Mouse (Mus musculus): ENCODE measurements around the gene Pacsin3. TPM values are rescaled to one million over a fixed set of nuclear protein-coding genes. Genes with fewer than 3 reads are reported as not detected.
A peak's percentile ranks its signal among the peaks of the same experiment; 100 is the strongest.

The Pacsin3 gene
- polyA plus RNA-seq, 1 experiment = 17.0 TPM

DNA sequence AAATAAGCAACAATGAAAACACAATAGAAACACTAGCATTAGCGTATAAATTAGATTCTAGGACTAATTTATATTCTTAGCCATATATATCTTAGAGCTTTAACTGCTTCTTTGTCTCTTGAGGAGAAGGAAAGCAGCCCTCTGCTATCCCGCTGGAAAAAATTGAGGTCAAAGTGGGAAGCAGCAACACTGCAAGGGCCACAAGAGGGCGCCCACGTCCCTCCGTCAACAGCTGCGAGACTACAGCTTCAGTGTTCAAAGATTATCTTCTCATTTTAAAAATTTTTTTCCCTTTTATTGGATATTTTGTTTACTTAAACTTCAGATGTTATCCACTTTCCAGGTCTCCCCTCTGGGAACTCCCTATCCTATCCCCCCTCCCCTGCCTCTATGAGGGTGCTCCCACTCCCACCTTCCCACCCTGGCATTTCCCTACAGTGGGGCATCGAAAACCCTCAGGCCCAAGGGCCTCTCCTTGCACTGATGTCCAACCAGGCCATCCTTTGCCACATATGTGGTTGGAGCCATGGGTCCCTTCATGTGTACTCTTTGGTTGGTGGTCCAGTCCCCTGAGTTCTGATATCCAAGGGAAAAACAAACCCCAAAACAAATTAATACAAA is 30.2 kb downstream of the Pacsin3 start:
- TF ChIP-seq POLR2A (IDR thresholded peaks at IDR 0.05; ENCODE audit: borderline replicate concordance, extremely low read depth, insufficient read depth, insufficient read length, poor library complexity, severe bottlenecking) (no peak), CTCF (IDR thresholded peaks at IDR 0.05; ENCODE audit: borderline replicate concordance, extremely low read depth, insufficient read depth, insufficient read length) (peak; percentile 99)
- peak; percentile 90 for DNase-seq (ENCODE audit: low read depth)

DNA sequence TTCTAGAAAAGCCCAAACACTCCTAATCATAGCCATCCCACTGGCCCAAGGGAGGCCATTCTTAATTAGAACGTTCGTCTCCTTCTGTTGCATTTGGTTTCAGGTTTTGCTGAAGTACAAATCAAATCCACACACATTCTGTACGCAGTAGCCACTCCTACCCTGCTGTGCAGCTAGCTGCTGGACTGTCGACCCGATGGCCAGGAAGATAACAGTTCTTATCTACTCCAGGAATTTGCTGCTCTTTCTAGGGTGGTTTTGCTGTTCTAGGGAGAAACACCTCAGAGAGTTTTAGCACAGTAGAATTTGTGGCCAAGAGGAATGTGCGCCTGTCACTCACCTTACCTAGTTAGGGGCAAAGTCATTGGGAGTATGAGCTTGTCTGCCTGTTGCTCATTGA is 31.8 kb downstream of the Pacsin3 start:
- no peak for DNase-seq (ENCODE audit: low read depth)
- TF ChIP-seq CTCF (IDR thresholded peaks at IDR 0.05; ENCODE audit: borderline replicate concordance, extremely low read depth, insufficient read depth, insufficient read length) (no peak), POLR2A (IDR thresholded peaks at IDR 0.05; ENCODE audit: borderline replicate concordance, extremely low read depth, insufficient read depth, insufficient read length, poor library complexity, severe bottlenecking) (no peak)

DNA sequence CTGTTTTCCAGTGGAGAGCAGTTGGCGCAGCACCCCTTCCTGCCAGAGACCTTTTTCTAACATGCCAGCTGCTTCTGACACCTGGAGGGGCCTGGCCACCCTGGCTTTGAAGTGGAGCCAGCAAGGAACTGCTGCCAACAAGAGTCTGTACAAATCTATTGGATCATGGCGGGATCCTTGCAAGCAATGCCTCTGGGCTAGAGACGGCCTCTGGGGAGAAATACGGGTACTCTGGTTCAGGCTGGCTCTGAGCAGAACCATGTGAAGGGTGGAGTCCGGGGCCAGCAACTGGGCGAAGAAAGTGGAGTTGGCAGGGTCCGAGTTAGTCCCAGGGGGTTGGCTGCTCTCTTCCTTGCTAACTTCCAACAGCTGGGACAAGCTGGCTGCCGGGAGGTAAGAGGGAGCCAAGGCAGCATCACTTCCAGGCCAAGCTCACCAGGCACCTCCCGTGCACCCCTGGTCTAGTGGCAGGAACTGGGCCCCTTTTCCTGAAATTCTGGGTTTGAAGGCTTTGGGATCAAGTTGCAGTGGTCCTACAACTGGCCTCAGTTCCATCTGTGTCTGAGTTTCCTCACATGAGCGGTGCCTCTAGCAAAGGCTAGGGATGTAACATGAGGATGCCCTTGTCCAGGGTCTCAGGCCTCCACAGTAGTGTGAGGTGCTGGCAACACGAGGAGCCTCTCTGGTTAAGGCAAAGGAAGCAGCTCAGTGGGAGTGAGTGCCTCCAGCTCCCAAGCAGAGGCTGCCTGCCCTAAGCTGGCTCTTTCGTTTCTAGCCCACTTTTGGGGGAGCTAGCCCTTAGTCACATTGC is 35.6 kb downstream of the Pacsin3 start:
- no peak for TF ChIP-seq CTCF (IDR thresholded peaks at IDR 0.05; ENCODE audit: borderline replicate concordance, extremely low read depth, insufficient read depth, insufficient read length)
- peak; percentile 75 for DNase-seq (ENCODE audit: low read depth)

DNA sequence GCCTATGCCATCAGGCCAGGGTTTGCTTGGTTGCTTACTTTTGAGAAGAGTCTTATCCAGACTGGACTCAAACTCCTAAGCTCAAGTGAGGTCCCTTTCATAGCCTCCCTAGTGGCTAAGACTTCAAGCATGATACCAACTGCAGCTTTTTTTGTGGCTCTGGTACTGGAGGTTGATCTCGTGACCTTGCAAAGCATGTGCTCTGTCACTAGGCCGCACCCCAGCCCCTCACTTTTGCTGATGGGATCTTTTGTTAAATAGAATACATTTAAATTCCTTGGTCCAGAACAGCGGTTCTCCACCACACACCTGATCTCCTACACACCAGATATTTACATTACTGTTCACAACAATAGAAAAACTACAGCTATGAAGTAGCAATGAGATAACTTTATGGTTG is 38.5 kb downstream of the Pacsin3 start:
- DNase-seq (ENCODE audit: low read depth) = no peak
- TF ChIP-seq POLR2A (IDR thresholded peaks at IDR 0.05; ENCODE audit: borderline replicate concordance, extremely low read depth, insufficient read depth, insufficient read length, poor library complexity, severe bottlenecking) = no peak
- TF ChIP-seq CTCF (IDR thresholded peaks at IDR 0.05; ENCODE audit: borderline replicate concordance, extremely low read depth, insufficient read depth, insufficient read length) = no peak

DNA sequence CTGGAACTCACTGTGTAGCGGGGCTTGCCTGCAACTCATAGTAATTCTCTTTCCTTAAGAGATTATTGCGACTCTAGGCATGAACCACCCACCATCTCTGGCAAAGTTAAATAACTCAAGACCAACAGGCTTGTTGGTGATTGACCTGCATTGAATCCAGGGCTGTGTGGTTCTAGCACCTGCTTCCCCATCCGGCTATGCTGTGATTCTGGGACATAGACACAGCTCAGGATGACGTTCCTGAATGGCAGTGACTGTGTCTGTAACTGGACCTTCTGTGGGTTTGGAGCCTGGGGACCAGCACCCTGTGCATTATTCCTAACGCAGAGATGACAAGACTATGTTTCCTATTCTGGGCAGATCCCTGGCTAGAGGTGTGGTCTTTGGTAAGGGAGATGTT is 40.1 kb downstream of the Pacsin3 start:
- TF ChIP-seq POLR2A (IDR thresholded peaks at IDR 0.05; ENCODE audit: borderline replicate concordance, extremely low read depth, insufficient read depth, insufficient read length, poor library complexity, severe bottlenecking) = no peak
- TF ChIP-seq CTCF (IDR thresholded peaks at IDR 0.05; ENCODE audit: borderline replicate concordance, extremely low read depth, insufficient read depth, insufficient read length) = no peak
- no peak for DNase-seq (ENCODE audit: low read depth)

DNA sequence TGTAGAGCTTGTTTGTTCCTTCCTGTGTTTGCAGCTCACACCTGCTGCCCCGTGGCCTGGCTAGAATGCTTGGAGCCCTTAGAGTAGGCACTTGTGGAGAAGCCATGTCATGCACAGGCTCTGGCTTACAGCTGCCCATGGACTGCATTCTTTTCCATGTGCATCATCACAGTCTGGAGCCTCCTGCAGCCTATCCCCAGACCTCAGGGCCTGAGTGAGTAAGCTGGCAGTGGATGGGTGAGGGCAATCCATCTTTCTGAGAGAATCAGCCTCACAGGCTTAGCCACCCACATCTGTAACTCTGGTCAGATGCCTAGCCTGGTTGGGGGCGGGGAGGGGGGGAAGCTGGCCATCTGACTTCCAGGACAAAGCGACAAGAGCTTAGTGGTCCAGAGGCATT is 43.4 kb downstream of the Pacsin3 start:
- no peak for DNase-seq (ENCODE audit: low read depth)
- no peak for TF ChIP-seq POLR2A (IDR thresholded peaks at IDR 0.05; ENCODE audit: borderline replicate concordance, extremely low read depth, insufficient read depth, insufficient read length, poor library complexity, severe bottlenecking)
- no peak for TF ChIP-seq CTCF (IDR thresholded peaks at IDR 0.05; ENCODE audit: borderline replicate concordance, extremely low read depth, insufficient read depth, insufficient read length)

DNA sequence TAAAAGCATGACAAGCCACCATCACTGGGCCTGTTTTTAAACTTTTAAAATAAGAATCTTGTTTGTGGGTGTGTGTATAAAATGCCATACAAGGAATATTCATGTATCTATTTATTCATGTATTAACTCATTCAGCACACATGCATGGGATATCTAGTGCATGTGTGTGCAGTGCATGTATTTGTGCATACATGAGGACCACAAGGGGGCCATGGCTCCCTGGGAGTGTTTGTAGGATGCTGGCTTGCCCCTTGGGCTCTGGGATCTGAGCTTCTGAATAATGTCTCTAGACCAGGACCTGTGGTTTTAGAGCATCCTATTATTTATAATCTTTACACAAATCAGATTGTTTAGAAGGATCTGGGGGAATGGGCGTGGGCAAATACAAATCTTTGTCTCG is 45.0 kb downstream of the Pacsin3 start:
- DNase-seq (ENCODE audit: low read depth) = no peak
- TF ChIP-seq POLR2A (IDR thresholded peaks at IDR 0.05; ENCODE audit: borderline replicate concordance, extremely low read depth, insufficient read depth, insufficient read length, poor library complexity, severe bottlenecking) (no peak), CTCF (IDR thresholded peaks at IDR 0.05; ENCODE audit: borderline replicate concordance, extremely low read depth, insufficient read depth, insufficient read length) (peak; percentile 11; the same call in 1 of the 2 replicates)

DNA sequence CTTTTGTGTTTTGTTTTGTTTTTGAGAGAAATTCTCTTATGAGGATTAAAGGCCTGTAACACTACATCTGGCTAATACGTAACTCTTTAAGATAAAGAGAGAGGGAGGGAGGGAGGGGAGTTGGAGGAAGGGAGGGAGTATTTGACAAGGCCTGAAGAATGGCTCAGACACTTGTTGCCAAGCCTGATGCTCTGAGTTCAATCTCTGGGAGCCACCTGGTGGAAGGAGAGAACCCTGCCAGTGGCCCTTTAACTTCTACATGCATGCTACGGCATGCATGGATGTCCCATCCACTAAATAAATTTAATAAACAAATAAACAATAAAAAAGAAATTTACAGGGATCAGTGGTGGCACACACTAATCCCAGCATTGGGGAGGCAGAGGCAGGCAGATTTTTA is 46.1 kb downstream of the Pacsin3 start:
- TF ChIP-seq CTCF (IDR thresholded peaks at IDR 0.05; ENCODE audit: borderline replicate concordance, extremely low read depth, insufficient read depth, insufficient read length) (no peak; the same call in 1 of the 2 replicates), POLR2A (IDR thresholded peaks at IDR 0.05; ENCODE audit: borderline replicate concordance, extremely low read depth, insufficient read depth, insufficient read length, poor library complexity, severe bottlenecking) (no peak)

DNA sequence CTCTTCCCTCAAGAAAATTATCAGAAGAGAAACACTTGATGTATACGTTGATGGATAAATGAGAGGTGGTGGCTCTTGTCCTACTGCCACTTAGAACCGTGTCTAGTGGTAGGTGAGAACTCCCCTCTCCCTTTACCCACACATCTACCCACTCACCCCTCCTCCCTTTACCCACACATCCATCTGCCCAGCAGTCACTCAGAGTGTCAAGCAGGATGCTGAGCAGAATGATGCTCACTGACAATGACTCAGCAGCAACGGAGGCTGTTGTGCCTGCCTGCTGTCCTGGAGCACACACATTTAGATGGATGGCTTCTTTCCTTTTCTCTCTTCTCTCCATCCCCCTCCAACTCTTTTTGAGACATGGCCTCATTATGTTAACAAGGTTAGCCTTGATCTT is 47.1 kb downstream of the Pacsin3 start:
- TF ChIP-seq CTCF (IDR thresholded peaks at IDR 0.05; ENCODE audit: borderline replicate concordance, extremely low read depth, insufficient read depth, insufficient read length) (no peak), POLR2A (IDR thresholded peaks at IDR 0.05; ENCODE audit: borderline replicate concordance, extremely low read depth, insufficient read depth, insufficient read length, poor library complexity, severe bottlenecking) (no peak)

More for the DNA sequence above, 46.1 kb downstream of the Pacsin3 start:
- no peak for DNase-seq (ENCODE audit: low read depth)

DNA sequence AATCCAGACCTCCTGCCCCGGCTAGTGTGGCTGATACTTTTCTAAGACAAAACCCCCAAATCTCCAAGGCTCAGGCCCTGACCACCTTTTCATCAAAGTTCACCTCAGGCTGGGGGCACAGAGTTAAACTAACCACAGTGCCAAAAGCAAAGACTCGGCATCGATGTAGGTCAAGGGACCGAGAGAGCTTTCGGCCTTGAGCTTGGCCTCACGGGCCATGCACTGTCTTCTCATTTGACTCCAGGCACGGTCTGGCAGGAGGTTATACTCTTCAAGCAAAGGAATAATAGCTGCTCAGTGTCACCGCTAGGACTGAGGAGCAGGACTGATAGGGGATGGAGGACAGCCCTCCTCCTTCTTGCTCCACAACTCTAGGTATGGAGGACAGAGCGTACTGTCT is 50.2 kb downstream of the Pacsin3 start:
- no peak for DNase-seq (ENCODE audit: low read depth)
- TF ChIP-seq POLR2A (IDR thresholded peaks at IDR 0.05; ENCODE audit: borderline replicate concordance, extremely low read depth, insufficient read depth, insufficient read length, poor library complexity, severe bottlenecking) = no peak
- TF ChIP-seq CTCF (IDR thresholded peaks at IDR 0.05; ENCODE audit: borderline replicate concordance, extremely low read depth, insufficient read depth, insufficient read length) = no peak

More for the DNA sequence above, 47.1 kb downstream of the Pacsin3 start:
- no peak for DNase-seq (ENCODE audit: low read depth)

DNA sequence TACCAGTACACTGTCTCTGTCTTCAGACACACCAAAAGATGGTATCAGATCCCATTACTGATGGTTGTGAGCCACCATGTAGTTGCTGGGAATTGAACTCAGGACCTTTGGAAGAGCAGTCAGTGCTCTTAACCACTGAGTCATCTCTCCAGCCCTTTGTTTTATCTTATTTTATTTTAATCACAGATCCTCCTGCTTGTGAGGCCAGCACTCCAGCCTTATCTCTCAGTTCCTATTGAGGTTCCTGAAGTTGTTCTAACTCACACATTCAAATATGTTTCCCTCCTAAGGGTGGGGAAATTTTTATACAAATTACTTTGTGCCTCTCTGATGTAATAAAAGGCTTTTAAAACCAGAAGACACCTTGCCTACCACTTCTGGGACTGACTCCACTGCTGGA is 50.8 kb downstream of the Pacsin3 start:
- no peak for DNase-seq (ENCODE audit: low read depth)
- TF ChIP-seq CTCF (IDR thresholded peaks at IDR 0.05; ENCODE audit: borderline replicate concordance, extremely low read depth, insufficient read depth, insufficient read length) (no peak), POLR2A (IDR thresholded peaks at IDR 0.05; ENCODE audit: borderline replicate concordance, extremely low read depth, insufficient read depth, insufficient read length, poor library complexity, severe bottlenecking) (no peak)

DNA sequence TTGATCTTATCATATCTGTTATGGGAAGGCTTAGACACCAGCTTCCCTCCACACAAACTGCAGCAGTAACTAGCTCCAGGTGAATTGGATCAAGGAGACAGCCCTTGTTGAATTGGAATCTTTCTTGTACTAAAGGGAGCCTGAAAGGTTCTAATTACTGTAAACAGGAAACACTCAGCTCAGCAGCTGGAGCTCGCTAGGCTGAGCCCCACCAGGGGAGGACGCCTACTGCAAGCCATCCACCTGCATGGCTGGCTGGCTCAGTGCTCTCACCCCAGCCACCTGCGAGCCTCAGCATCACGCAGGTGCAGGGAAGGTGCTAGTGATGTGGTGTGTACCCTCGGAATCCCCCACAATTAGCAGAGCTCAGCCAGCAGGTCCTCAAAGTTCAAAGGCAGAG is 52.9 kb downstream of the Pacsin3 start:
- TF ChIP-seq POLR2A (IDR thresholded peaks at IDR 0.05; ENCODE audit: borderline replicate concordance, extremely low read depth, insufficient read depth, insufficient read length, poor library complexity, severe bottlenecking) = no peak
- TF ChIP-seq CTCF (IDR thresholded peaks at IDR 0.05; ENCODE audit: borderline replicate concordance, extremely low read depth, insufficient read depth, insufficient read length) = no peak
- DNase-seq (ENCODE audit: low read depth) = no peak
